Mouse (Mus musculus): ENCODE measurements around the gene Fnip2.
A peak's percentile ranks its signal among the peaks of the same experiment; 100 is the strongest.

Fnip2 gene

GRCm38 (mm10) chr3:79528451-79528850 lies 39.1 kb downstream of the Fnip2 start:
- DNase-seq (ENCODE audit: low spot score in 2 of 2) = no peak

GRCm38 (mm10) chr3:79527921-79528320 lies 39.7 kb downstream of the Fnip2 start:
- no peak for DNase-seq (ENCODE audit: low spot score in 2 of 2)

- DNase-seq (ENCODE audit: low spot score in 2 of 2) = no peak
Observed at GRCm38 (mm10) chr3:79527521-79527920, 40.1 kb downstream of the Fnip2 start.

- DNase-seq (ENCODE audit: low spot score in 2 of 2) = no peak
Observed at GRCm38 (mm10) chr3:79523349-79523748, 44.2 kb downstream of the Fnip2 start.

- no peak for DNase-seq (ENCODE audit: low spot score in 2 of 2)
Observed at GRCm38 (mm10) chr3:79519862-79520261, 47.7 kb downstream of the Fnip2 start.

GRCm38 (mm10) chr3:79518761-79519527 lies 48.7 kb downstream of the Fnip2 start:
- no peak for DNase-seq (ENCODE audit: low spot score in 2 of 2)

GRCm38 (mm10) chr3:79517884-79518591 lies 49.6 kb downstream of the Fnip2 start:
- no peak for DNase-seq (ENCODE audit: low spot score in 2 of 2)

- no peak for DNase-seq (ENCODE audit: low spot score in 2 of 2)
Observed at GRCm38 (mm10) chr3:79516958-79517357, 50.6 kb downstream of the Fnip2 start.

GRCm38 (mm10) chr3:79516099-79516920 lies 51.3 kb downstream of the Fnip2 start:
- no peak for DNase-seq (ENCODE audit: low spot score in 2 of 2)

- DNase-seq (ENCODE audit: low spot score in 2 of 2) = no peak
Observed at GRCm38 (mm10) chr3:79514304-79514703, 53.3 kb downstream of the Fnip2 start.

- no peak for DNase-seq (ENCODE audit: low spot score in 2 of 2)
Observed at GRCm38 (mm10) chr3:79501166-79501728, 66.3 kb downstream of the Fnip2 start.

- no peak for DNase-seq (ENCODE audit: low spot score in 2 of 2)
Observed at GRCm38 (mm10) chr3:79500279-79500678, 67.3 kb downstream of the Fnip2 start.

- DNase-seq (ENCODE audit: low spot score in 2 of 2) = no peak
Observed at GRCm38 (mm10) chr3:79496668-79497067, 70.9 kb downstream of the Fnip2 start.

GRCm38 (mm10) chr3:79495151-79495550 lies 72.4 kb downstream of the Fnip2 start:
- peak in 1 of 2 experiments; percentile 62 for DNase-seq (ENCODE audit: low spot score in 2 of 2)

- no peak for DNase-seq (ENCODE audit: low spot score in 2 of 2)
Observed at GRCm38 (mm10) chr3:79494028-79494427, 73.6 kb downstream of the Fnip2 start.

- DNase-seq (ENCODE audit: low spot score in 2 of 2) = no peak
Observed at GRCm38 (mm10) chr3:79493064-79493463, 74.5 kb downstream of the Fnip2 start.

GRCm38 (mm10) chr3:79491614-79492013 lies 76.0 kb downstream of the Fnip2 start:
- no peak for DNase-seq (ENCODE audit: low spot score in 2 of 2)

GRCm38 (mm10) chr3:79490102-79490501 lies 77.5 kb downstream of the Fnip2 start:
- DNase-seq (ENCODE audit: low spot score in 2 of 2) = no peak

GRCm38 (mm10) chr3:79488025-79488424 lies 79.6 kb downstream of the Fnip2 start:
- no peak for DNase-seq (ENCODE audit: low spot score in 2 of 2)

GRCm38 (mm10) chr3:79484286-79485063 lies 83.1 kb downstream of the Fnip2 start:
- no peak for DNase-seq (ENCODE audit: low spot score in 2 of 2)

- DNase-seq (ENCODE audit: low spot score in 2 of 2) = no peak
Observed at GRCm38 (mm10) chr3:79478880-79479279, 88.7 kb downstream of the Fnip2 start.
